Mouse (Mus musculus) urinary bladder, adult 18-20 months (tissue): Measurements from ENCODE around the gene Tfrc.

Experiments
- DNase-seq, 2 experiments: peaks; one replicate each; pipeline ENCODE4 v3.0.0; 2022; ENCODE audit warnings: low spot score in 2 of 2, mixed read lengths in 2 of 2

Tfrc gene

DNA sequence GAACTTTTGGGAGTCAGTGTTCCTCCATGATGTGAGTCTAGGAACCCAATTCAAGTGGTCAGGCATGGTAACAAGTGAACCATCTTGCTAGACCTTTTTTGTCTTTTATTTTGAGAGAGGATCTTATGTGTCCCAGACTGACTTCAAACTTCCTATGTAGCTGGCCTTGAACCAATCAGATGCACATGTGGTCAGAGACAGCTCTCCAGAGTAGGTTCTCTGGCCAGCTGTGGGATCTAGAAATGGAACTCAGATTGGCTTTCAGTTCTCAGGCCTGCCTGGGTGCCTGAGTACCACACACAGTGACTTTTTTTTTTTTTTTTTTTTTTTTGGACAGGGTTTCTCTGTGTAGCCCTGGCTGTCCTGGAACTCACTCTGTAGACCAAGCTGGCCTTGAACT is 39.0 kb downstream of the Tfrc start:
- no peak for DNase-seq

DNA sequence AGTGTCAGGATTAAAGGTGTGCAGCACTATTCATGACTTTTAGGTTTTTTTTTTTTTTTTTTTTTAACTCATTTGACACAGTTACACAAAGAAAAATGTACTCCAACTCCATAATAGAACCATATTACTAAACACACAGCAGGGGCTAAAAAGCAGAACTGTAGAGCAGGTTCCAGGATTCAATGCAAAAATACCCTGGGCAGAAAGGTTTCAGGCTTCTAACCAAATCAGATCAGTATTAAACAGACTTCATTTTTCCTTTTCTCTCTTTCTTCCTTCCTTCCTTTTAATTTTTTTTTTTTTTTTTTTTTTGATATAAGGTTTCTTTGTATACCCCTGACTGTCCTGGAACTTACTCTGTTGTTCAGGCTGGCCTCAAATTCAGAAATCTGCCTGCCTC is 41.7 kb downstream of the Tfrc start:
- DNase-seq = no peak

DNA sequence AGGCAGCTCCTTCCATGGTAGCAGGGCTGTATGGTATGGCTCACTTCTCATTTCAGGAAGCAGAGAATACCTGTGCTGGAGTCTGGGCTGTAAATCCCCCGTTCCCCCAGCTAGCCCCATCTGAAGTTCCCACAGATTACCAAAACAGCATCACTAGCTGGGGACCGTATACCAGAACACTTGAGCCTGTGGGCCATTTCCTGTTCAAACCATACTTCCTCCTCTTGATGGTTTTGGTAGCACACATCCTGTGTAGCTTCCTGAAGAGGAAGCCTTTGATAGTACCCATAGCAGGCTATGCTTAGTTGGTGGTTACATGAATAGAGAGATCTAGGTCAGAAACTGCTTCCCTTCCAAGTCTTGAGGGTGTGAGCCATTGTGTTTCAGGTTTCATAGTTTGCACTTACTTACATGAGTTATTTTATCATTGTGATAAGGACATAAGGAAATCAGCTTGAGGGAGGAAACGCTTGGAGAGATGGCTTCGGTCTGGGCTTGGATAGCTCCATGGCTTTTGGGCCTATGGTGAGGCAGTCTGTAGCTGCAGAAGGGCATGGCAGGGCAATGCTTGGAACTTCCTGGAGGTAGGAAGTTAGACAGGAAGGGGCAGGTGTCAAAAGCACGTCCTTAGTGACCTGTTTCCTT is 42.4 kb downstream of the Tfrc start:
- no peak for DNase-seq

DNA sequence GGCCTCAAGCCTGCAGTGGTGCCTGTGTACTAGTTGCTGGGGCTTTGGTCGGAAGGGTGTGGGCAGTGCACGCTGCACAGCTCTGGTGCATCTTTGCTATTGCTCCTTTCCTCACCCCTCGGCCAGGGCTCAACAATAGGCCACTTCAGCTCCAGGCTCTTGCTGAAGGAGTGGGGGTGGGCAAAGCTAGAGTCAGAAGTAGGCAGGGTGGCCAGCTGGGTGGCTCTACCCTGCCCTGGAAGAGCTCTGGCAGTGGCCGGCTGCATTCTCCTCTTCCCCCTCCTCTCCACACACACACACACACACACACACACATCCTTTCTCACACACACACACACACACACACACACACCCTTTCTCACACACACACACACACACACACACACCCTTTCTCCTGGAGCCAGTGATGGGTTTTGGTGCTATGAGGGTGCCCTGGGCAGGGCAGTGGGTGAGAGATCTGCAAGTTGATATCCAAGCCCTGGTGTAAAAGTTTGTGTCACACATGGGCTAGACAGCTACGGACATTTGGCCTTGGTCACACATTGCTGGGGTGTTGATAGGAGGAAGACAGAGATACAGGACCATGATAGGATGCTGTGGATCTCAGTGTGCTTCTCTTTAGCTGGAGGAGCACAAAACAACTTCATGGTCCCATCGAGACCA is 45.5 kb downstream of the Tfrc start:
- no peak for DNase-seq

DNA sequence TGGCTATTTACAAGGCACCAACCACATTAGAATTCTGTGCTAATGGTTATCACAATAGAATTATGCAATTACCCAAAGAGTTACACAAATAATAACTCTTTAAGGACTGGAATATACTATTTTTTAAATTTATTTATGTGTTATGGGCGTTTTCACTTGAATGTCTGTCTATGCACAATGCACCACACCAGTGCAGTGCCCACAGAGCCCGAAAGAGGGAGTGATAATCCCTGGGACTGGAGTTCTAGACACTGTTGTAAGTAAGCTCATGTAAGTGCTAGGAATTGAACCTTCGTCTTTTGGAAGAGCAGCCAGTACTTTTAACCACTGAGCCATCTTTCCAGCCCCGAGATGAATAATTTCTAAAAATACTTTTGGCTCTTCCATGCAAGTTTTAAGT is 46.8 kb downstream of the Tfrc start:
- no peak for DNase-seq

DNA sequence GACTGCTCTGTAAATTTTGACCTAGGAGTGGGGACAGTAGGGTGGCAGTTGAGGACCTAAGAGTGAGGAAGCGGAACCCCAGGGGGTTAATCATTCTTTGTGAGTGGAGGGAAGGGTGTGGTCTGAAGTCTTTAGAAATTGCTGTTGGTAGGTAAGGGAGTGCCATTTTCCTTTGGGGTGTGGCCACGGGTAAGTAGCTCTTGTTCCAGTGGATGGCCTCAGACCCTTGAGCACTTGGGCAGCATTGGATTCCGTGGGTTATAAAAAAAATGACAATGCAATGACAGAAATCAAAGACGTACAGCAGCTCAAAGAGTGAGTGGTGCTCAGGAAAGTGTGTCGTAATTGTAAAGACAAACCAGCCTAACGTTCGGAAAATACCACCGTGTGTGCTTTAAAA is 47.6 kb downstream of the Tfrc start:
- DNase-seq = no peak

DNA sequence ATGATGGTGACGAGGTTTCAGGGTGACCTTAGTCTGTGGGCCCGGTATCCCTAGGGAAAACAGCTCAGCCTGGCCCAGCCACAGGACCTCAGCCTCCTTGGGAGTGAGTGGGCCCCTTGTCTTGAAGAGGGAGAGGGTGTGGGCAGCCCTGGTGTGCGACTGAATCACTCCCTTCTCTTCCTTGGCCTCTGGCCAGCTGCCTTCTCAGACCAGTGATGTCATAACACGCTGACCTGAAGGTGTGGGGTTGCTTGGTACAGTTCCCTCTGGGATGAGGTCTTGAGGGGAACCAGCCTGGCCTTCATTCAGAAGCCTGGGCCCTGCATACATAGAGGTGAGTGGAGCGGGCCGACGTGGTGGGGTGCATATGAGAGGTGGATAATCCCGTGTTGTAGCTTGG is 48.1 kb downstream of the Tfrc start:
- no peak for DNase-seq

DNA sequence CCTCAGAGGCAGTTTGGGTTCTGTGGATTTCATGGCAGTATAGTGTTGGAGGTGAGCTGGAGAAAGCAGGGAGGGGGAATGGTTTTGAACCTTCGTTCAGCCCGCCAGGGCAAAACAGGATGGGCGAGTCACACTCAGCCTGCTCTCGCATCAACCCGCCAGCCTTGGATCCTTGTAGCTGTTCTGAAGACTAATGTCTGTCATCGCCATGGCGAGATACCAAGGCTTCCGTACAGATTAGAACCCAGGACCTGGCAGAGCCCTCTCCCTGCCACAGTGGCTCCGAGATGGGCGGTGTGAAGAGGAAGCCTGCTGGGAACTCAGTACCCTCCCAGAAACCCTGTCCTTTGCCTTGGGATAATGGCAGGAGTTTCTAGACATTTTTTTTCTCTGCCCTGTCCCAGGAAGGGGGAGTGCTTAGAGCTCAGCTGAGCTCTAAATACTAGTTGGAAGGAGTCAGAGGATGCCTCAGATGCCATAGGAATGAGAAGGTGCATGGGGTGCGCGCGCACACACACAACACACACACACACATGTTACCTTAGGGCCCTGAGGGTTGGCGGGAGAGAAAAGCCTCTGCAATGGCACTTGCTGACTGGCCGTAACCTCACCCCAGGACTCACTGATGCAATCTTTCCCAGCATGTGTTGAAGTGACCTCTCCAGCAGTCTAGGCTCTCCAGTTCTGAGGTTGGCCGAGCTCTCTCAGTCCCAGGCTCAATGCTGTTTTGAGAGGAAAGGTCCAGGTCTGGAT is 49.0 kb downstream of the Tfrc start:
- no peak for DNase-seq

DNA sequence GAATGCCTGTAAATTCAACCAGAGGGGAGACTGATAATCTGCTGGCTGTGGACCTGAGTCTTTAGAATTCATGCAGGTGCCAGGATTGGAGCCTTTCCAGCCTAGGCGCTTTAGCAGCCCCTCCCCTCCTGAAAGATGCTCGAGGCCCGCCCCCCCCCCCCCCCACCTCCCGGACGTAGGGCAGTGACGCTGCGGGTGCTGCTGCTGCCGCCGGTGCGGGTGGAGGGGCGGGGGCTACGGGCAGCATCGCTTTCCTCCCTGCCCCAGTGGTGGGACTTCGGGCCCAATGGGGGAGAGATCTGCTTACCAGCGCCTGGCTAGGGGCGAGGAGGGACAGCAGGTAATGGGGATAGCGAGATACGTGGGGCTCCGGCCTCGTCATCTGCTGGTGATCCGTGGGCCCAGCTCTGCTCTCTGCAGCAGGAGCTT is 50.0 kb downstream of the Tfrc start:
- no peak for DNase-seq

DNA sequence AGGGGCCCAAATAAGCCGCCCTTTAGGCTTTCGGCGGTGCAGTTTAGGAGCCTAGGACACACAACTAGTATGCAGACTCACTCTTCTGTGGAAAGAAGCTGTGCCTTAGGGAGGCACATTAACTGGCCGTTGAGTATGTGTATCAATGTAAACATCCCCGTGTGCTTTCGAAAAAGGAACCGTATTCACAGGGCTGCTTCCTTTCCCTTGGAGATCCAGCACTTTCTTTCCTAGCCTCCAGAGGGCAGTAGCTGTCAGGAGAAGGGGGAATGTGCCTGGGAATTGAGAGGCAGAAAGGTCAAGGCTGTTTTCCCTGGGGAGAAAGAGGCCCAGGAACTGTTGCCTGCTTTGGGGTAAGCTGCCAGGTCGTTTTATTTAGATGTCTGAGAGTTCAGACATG is 50.7 kb downstream of the Tfrc start:
- no peak for DNase-seq

DNA sequence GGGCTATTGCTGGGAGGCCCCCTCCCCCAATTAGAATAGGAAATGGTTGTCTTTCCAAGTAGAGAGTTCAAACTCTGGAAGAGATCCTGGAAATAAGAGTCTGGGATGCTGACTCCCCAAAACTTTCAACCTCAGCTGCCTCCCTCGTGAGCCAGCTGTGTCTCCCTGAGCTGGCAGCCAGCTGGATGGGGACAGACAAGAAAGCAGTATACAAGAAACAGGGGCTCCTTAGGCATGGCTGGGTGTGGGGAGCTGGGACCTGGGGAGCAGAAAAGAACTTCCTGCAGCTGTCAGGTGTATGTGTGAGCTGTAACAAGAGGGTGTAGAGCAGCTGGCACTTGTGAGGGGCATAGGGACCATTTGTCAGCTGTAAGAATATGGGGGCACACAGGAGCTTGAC is 51.4 kb downstream of the Tfrc start:
- DNase-seq = no peak

DNA sequence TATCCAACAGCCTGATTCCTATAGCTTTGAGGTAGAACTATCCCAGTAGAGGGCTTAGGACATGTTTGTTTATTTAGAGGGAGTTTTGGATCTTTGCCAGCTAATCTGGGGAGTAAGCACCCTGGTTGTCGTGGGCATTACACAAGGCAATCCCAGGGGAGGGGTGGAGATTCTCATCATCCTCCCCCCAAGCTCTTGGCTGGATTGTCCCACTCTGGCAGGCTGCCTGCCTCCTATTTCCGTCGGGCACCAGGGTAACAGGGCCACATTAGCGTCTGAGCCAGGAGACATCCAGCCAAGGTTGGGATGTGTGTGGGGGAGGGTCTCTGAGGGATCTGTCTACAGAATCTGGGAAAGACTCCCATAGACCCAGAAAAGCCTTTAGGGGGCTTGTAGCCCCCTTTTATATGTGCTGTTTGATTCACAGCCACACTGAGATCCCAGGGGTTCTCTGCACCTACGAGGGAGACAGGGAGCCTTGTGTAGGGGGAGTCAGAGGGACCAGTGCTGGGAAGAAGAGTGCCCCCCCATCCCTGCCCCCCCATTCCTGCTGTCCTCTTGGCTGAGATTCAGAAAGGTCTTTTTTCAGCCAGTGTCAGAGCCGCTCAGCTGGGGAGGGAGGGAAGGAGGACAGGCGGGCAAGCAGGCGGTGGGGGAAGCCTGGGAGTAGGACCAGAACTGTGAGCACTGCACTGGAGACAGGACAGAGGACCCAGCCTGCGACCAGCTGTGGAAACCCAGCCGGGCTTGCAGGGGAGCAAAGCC is 52.0 kb downstream of the Tfrc start:
- no peak for DNase-seq

DNA sequence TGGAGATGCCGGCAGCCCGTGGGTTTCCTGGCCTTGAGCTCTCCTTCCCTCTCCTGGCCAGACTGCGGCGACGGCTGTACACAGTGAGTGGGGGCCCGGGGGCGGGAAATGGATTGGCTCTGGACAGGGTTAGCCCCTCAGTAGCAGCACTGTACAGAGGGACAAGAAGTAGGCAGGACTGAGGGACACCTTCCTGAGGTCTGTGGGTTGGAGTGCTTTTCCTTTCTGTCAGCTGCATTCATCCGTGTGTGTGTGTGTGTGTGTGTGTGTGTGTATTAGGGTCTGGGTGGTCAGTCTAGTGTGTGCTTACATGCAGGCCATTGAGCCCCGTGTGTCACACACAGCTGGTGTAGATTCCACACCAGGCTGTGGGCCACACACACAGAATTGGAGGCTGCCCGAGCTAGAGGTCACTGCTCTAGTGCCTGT is 52.8 kb downstream of the Tfrc start:
- DNase-seq = no peak

DNA sequence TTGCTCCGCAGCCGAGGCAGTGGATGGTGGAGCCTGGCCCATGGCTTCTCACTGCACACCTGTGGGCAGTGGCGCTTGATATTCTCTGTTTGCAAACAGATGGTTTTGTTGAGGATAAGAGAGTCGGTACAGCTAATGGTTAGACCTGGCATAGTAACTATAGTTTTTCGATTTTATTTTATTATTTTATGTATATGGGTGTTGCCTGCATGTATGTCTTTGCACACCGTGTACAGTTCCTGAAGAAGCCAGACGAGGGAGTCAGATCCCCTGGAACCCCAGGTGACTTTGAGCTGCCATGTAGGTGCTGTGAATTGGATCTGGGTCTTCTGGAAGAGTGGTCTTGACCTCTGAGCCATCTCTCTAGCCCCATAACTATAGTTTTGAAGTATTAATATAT is 53.7 kb downstream of the Tfrc start:
- DNase-seq = no peak

DNA sequence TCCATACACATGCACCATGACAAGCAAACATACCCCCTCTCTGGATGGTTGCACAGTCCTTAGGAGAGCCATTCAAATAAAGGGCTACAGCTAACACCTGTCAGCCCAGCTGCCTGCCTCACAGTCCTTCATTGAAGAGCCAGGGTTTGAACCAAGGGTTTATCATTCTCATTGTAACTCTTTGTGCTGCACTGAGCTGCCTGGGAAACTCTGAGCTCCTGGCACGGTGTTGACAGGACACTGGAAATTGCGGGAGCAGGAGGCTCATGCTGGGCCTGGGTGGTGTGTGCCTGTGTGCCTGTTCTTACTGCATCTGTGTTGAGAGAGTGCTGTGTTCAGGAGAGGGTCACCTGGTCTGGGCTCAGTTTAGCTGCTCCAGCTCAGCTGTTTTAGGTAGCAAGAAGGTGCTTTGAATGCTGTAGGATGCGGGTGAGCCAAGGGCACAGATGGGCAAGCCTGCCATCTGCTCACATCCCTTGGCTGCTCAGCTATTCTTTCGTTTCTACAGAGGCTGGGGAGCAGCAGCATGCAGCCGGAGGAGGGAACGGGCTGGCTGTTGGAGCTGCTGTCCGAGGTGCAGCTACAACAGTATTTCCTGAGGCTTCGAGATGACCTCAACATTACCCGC is 54.6 kb downstream of the Tfrc start:
- no peak for DNase-seq

DNA sequence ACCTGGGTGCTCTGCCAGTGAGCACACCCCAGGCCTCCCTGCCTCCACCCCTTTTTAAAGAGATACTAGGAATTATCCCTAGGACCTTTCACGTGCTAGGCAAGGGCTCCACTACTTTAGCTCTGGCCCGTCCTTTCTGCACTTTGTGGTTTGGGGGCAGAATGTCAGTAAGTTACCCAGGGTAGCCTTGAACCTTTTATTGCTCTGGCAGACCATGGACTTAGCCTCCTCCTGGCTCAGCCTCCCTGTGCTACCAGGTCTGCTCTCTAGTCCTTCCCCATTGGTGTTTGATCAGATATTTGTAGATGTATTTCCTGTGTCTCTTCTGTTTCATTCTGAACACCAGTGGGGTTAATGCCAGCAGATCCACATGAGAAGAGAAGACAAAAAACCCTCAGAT is 55.5 kb downstream of the Tfrc start:
- no peak for DNase-seq

DNA sequence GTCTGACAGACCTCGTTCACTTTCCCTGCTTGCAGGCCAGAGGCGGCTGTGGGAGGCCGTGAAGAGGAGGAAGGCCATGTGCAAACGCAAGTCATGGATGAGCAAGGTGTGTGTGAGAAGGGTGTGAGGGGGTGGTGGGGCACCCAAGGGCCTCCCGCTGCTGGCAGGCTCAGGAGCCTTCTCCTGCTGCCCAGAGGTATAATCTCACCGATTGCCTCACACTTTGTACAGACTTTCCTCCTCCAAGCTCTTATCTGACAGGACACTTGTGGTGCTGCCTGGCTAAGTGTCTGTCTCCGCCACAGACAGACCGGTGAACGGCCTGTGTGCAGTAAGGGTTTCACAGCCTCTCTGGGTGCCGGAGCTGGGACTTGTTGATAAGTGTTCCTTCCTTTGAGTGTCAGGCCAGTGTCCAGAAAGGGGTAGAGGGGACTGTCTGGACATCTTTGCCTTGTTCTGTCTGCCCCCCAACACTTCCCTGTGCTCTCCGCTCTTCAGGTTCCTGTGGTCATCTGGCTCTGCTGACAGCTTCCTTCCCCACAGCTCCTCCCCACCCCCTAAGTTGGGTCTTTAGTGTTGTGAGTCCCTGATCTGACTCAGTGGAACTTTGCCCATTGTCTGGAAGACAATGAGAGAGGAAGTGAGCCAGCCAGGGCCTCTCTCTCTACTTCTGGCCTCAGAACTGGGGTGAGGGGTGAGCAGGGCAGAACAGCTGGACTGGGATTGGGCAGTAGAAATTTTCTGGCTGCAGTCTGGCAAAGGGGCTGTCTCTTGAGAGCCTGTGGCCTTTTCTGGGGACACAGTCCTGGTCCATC is 57.3 kb downstream of the Tfrc start:
- DNase-seq = no peak

DNA sequence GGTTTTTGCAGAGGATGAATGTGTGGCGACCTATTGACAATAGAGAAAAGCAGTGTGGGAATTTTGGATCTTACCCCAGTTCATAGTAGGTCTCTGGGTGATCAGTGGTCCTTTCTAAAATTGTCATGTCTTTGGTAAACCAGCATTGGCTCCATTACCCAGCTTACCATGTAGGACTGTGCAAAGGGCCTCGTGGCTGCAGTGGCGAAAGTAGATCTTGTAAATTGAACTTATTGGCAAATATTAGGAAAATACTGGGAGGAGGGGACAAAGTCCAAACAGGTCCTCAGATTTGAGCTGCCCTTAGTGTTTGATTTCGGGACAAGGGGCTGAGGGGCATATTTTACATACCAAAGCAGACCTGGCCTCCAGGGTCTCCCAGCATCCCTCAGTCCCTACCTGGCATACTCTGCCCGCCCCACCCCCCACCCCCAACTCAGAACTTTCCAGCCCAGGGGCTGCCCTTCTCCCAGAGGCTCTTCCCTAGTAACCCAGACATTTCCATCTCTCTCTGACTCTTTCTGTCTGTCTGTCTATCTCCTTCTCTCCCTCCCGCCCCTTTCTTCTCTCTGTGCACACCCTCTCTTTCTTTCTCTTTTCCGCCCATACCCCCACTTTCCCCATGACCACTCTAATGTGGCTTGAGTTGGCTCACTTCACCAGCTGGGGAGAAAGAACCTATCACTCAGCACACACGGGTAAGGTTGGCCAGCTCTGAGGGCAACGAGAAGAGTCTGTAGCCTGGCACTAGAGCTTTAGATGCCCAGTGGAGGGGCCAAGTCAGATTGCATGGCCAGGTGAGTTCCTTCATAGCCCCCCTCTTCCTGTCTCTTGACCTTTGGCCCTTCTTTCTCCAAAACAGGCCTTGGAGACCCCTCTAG is 58.2 kb downstream of the Tfrc start:
- no peak for DNase-seq

DNA sequence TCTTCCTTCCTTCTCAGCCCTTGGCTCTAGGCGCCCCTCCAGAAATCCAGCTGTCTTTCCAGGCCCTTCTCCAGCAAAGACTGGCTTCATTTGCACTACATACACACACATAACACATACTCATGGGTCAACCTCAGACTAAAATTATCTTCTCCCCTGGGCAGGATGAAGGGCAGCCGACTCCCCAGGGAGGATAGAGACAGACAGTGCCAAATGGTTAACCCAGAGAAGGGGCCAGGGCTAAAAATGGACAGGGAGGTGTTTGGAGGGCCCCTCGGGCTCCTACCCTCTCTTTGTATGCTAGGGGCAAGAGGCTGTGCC is 58.8 kb downstream of the Tfrc start:
- DNase-seq = no peak

DNA sequence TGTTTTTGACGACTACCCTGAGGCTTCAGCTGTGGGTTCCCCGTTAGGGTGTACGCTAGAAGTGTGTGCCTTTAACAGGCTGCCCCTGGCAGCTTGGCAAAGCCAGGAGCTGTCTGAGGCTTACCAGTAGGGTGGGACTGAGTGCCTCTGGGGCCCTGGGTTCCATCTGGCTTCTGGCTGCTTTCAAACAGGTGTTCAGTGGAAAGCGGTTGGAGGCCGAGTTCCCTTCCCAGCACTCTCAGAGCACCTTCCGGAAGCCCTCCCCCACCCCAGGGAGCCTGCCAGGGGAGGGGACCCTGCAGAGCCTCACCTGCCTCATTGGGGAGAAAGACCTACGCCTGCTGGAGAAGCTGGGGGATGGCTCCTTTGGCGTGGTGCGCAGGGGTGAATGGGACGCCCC is 59.3 kb downstream of the Tfrc start:
- no peak for DNase-seq
